Mouse (Mus musculus) lung, adult 2 months (tissue): ENCODE results near the gene Trpv5.

Experiments
- CTCF ChIP-seq: fragments of 200-500 bp; IDR thresholded peaks from 2 replicates; pipeline ENCODE4 v1.5.1; 2011; ENCODE audit warnings: mild to moderate bottlenecking, low read length, control low read depth; ENCODE audit not compliant: insufficient read depth
- POLR2A ChIP-seq: fragments of 200-500 bp; IDR thresholded peaks from 2 replicates; pipeline ENCODE4 v1.6.1; 2011; ENCODE audit warnings: low read depth, mild to moderate bottlenecking, control low read depth, low read length, borderline replicate concordance; ENCODE audit errors: extremely low read depth

DNA sequence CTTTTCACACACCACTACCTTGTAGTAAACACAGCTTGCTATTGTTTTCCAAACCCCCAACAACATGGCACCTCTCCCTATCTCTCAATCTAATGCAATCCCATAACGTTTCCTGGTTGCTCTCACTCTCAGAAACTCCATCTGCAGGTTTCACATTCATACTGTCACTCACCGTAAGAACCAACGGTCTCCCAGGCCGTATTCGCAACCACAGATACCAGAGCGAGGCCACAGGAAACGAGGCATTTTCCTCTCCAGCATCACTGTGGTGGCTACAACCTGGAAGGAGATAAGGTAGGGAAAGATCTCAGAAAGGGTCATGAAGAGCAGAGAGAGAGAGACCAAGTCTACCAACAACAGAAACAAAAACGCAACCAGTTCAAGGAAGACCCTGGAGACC, 25.9 kb downstream of the Trpv5 start:
- TF ChIP-seq CTCF (no peak), POLR2A (no peak)
